Mouse (Mus musculus) heart, embryonic 14.5 days (tissue): ENCODE measurements at regions not wholly inside any gene's neighbourhood (a gene's known extent, or its start where the extent isn't known, plus 50 kb on each side); places are given as distances from the start of the nearest gene placed in this dataset.

Experiments used
- ATAC-seq: fragments of 200-750 bp; cut with Nextera tagmentation; 2 replicates; pipeline ENCODE4 v1.8.0; 2017; ENCODE audit warnings: low read depth, moderate TSS enrichment; ENCODE audit not compliant: insufficient number of reproducible peaks, insufficient read depth, low FRiP score
- H3K27ac ChIP-seq, 2 experiments: fragments of 200-500 bp in 1 of 2; fragments of 300-500 bp in 1 of 2; sonication (generic) in 1 of 2; replicated peaks in 1 of 2; 2 replicates each; pipeline ENCODE4 v1.5.1; 2012 to 2014; ENCODE audit warnings: low read depth in 2 of 2, low read length in 2 of 2, control low read depth in 1 of 2, mild to moderate bottlenecking in 1 of 2, mixed read lengths in 1 of 2; ENCODE audit not compliant: control insufficient read depth in 1 of 2, insufficient read depth in 1 of 2
- H3K27me3 ChIP-seq: fragments of 300-500 bp; sonication (generic); 2 replicates; pipeline ENCODE4 v1.6.1; 2014; ENCODE audit warnings: mild to moderate bottlenecking, low read length, control low read depth; ENCODE audit not compliant: control insufficient read depth, insufficient read depth
- H3K36me3 ChIP-seq: fragments of 300-500 bp; sonication (generic); 2 replicates; pipeline ENCODE4 v1.6.1; 2014; ENCODE audit warnings: mild to moderate bottlenecking, control low read depth, low read length, mixed read lengths; ENCODE audit not compliant: control insufficient read depth, insufficient read depth
- H3K4me1 ChIP-seq, 2 experiments: fragments of 200-500 bp in 1 of 2; fragments of 300-500 bp in 1 of 2; sonication (generic) in 1 of 2; 2 replicates each; pipeline ENCODE4 v1.6.1; 2012 to 2014; ENCODE audit warnings: low read length in 2 of 2, control low read depth in 1 of 2, mixed read lengths in 1 of 2; ENCODE audit not compliant: control insufficient read depth in 2 of 2, insufficient read depth in 2 of 2
- H3K4me2 ChIP-seq: fragments of 300-500 bp; sonication (generic); 2 replicates; pipeline ENCODE4 v1.6.1; 2014; ENCODE audit warnings: mild to moderate bottlenecking, low read length
- H3K4me3 ChIP-seq, 2 experiments: fragments of 200-500 bp in 1 of 2; fragments of 300-500 bp in 1 of 2; sonication (generic) in 1 of 2; 2 replicates each; pipeline ENCODE4 v1.5.1; 2012 to 2014; ENCODE audit warnings: low read length in 2 of 2, mild to moderate bottlenecking in 2 of 2, control low read depth in 1 of 2, low read depth in 1 of 2, moderate library complexity in 1 of 2; ENCODE audit not compliant: control insufficient read depth in 1 of 2, insufficient read depth in 1 of 2
- H3K9ac ChIP-seq: fragments of 300-500 bp; sonication (generic); 2 replicates; pipeline ENCODE4 v1.6.1; 2014; ENCODE audit warnings: mild to moderate bottlenecking, low read length
- H3K9me3 ChIP-seq: fragments of 300-500 bp; sonication (generic); 2 replicates; pipeline ENCODE4 v1.6.1; 2016; ENCODE audit warnings: low read length, control low read depth; ENCODE audit not compliant: control insufficient read depth
- WGBS: fragments of 180-500 bp; shearing (Covaris S2); extraction: QIAGEN DNeasy Blood & Tissue Kit; methylation state at CpG from one replicate; pipeline ENCODE4 v1.1.7; 2014; 5-methylcytosine and 5-hydroxymethylcytosine counted together

DNA sequence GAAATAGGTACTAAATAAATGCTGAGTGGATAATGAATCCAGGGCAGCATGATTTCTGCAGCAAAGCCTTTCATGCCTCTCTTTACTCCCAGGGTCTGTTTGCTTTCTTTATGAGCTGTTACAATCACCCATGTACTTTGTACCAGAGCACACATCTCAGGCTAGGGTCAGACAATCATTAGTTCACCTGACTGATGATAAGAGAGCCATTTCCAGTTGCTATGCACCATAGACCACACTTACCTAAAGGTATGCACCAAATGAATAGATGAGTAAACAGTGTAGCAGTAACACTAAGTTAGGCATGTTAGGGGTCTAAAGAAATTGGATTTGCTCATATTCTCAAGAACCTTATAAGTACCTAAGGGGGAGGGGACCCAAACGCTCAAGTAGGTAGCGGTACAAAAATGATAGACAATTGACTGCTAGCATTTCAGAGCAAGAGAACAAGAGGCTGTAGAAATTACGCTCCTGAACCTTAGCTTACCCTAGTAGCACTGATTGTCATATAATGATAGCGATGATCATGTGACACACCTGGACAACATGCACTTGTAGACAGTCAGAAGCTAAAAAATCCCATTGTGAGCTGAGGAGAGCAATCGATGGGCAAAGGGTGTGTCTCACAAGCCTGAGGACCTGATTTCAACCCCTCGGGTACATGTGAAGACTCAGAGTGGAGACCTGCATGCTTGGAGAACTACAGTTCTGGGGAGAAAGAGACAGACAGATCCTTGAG lies 58.1 kb upstream of the Tenm3 start:
- Histone ChIP-seq H3K27me3 (0 out of 2 replicates have a peak, but pooled peaks cover 3% of the 10 kb centered on the region), H3K4me1 (no peaks in the 10 kb centered on the region), H3K9me3 (no peaks in the 10 kb centered on the region), H3K4me2 (no peak overlapping the region), H3K36me3 (no peaks in the 10 kb centered on the region), H3K4me3 (no peak overlapping the region), H3K27ac (no peak overlapping the region), H3K9ac (no peak overlapping the region)
- WGBS: 81% methylated on average over 6 of the region's 6 CpGs
- ATAC-seq: no peak

DNA sequence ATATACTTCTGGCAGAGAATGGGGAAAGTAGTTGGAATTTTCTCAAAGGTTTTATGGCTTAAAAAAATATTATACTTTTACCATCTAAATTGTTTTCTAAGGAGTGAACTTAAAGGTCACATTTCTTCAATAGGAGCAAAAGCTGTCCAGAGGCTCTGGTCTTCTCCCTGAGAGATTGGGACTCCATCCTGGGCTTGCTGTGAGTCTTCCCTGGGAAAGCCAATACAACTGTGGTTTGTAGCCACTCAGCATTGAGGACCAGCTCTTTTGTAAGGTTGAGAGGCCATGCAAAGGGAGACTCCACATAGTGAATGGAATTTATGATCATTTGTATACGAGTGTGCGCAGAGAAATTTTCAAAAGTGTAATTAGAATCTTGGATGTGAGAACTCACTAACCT lies 52.9 kb upstream of the Tenm3 start:
- H3K4me2 ChIP-seq: no peak overlapping the region
- H3K9ac ChIP-seq: no peak overlapping the region
- no peaks in the 10 kb centered on the region; a peak in 1 of 4 replicates for H3K4me1 ChIP-seq
- no peak for ATAC-seq
- no peak overlapping the region for H3K4me3 ChIP-seq
- H3K9me3 ChIP-seq: no peaks in the 10 kb centered on the region
- no peak overlapping the region for H3K27ac ChIP-seq
- 0 out of 2 replicates have a peak, but pooled peaks cover 3% of the 10 kb centered on the region for H3K27me3 ChIP-seq
- 86% methylated on average over 2 of the region's 2 CpGs for WGBS
- H3K36me3 ChIP-seq: no peaks in the 10 kb centered on the region

DNA sequence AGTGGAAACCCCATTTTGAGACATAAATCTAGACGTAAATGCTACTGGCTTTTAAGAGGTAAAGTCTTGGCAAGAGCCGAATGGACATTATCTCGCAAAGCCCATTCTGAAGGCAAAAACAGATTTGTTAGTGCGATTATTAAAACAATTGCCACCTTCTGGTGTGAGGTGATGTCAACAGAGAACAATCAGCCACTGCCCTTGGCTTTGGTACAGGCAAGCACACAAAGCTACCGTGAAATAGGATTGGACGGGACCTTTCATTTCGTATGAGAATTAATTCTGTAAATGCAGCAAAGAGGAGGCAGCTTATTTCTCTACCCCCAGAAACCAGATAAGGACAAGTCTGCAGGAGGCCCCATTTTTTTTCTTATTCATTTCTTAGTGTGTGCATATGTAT lies 52.5 kb upstream of the Tenm3 start:
- Histone ChIP-seq H3K9me3 (no peaks in the 10 kb centered on the region), H3K36me3 (no peaks in the 10 kb centered on the region), H3K4me2 (no peak overlapping the region), H3K9ac (no peak overlapping the region), H3K4me1 (no peaks in the 10 kb centered on the region; a peak in 1 of 4 replicates), H3K27ac (no peak overlapping the region), H3K4me3 (no peak overlapping the region), H3K27me3 (0 out of 2 replicates have a peak, but pooled peaks cover 3% of the 10 kb centered on the region)
- 71% methylated on average over 7 of the region's 7 CpGs for WGBS
- no peak for ATAC-seq

DNA sequence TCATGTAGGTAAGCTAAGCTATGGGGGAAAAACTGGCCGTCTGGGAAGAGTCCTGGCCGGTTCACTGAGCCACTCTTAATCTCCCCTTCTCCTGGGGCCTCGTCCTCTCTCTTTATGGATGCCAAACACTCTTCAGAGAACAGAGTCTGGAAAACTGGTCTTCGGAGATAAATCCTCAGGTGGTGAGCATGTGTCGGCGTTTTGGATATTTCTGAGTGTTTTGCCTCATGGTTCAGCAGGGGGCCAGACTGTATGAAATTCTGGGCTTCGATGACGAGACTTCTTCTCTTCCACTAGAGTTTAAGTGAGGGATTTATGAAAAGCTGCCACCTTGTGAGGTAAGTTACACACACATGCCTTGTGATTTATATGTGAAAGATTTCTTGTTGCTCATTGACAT lies 51.8 kb upstream of the Tenm3 start:
- ATAC-seq: no peak
- Histone ChIP-seq H3K9ac (no peak overlapping the region), H3K27ac (no peak overlapping the region), H3K4me3 (no peak overlapping the region), H3K4me2 (no peak overlapping the region), H3K4me1 (no peaks in the 10 kb centered on the region; a peak in 1 of 4 replicates), H3K36me3 (no peaks in the 10 kb centered on the region), H3K27me3 (0 out of 2 replicates have a peak, but pooled peaks cover 3% of the 10 kb centered on the region), H3K9me3 (no peaks in the 10 kb centered on the region)
- WGBS: 36% methylated on average over 8 of the region's 8 CpGs
